In genomic region chr12:30575952-30576351, GRCm38 (mm10) we compare ENCODE assay signal across 24 mouse cellular contexts. TPM values are rescaled to one million over a fixed set of nuclear protein-coding genes. Genes with fewer than 3 reads are reported as not detected.
DNase-seq lines count a peak whose midpoint lies in the region; ATAC-seq and TF ChIP-seq lines count a peak whose summit lies in the region.
"Had no signal": no experiment of that assay in that cellular context is flagged by ENCODE, and none has a peak within 500 bp of the region (broad histone marks: within the 10 kb centered on the region; RNA-seq: fewer than 3 reads in every experiment).

No protein-coding gene starts in this region.

- H3K27ac ChIP-seq in liver, embryonic 14.5 days = no peak overlapping the region
- H3K27ac ChIP-seq in CH12.LX (ENCODE audit: insufficient read depth, low read depth) = no peak overlapping the region
- no peak overlapping the region for H3K27ac ChIP-seq in ES-E14 (ENCODE audit: insufficient read depth, low read depth, low read length, poor library complexity, severe bottlenecking)
- no peak overlapping the region for H3K27ac ChIP-seq in MEL (ENCODE audit: control insufficient read depth, low read depth, low read length)
- no peak overlapping the region for H3K27ac ChIP-seq in forebrain, embryonic 10.5 days

- 46% methylated on average over 3 of the region's 3 CpGs for WGBS in liver, embryonic 14.5 days (ENCODE audit: insufficient replicate concordance)
- 83% methylated on average over 3 of the region's 3 CpGs for WGBS in forebrain, embryonic 10.5 days

- dilution Hi-C loops in CH12.LX (cut with MboI; ENCODE audit: extremely low pct_ligation_motif_present, extremely low pct_unique_long_range_greater_than_20kb, low sequenced_read_pairs) = no loop called here

- no peaks in the 10 kb centered on the region for H3K9me3 ChIP-seq in liver, embryonic 14.5 days (ENCODE audit: control insufficient read depth, low read length)
- H3K9me3 ChIP-seq in CH12.LX (replicated peaks; ENCODE audit: low read length) = no peaks in the 10 kb centered on the region
- no peaks in the 10 kb centered on the region for H3K9me3 ChIP-seq in ES-E14 (ENCODE audit: control insufficient read depth, insufficient read depth, low read depth, low read length)
- H3K9me3 ChIP-seq in MEL (replicated peaks; ENCODE audit: insufficient read depth, low read length) = no peaks in the 10 kb centered on the region
- H3K9me3 ChIP-seq in forebrain, embryonic 10.5 days = no peaks in the 10 kb centered on the region
- H3K9me3 ChIP-seq: G1E had no signal

- no peak overlapping the region for H3K4me3 ChIP-seq in liver, embryonic 14.5 days (ENCODE audit: insufficient read depth in 1 of 2, low read depth in 2 of 2, low read length in 2 of 2)
- no peak overlapping the region for H3K4me3 ChIP-seq in CH12.LX (replicated peaks in 1 of 3; ENCODE audit: low read depth in 2 of 3, low read length in 2 of 3, poor library complexity in 1 of 3)
- no peak overlapping the region for H3K4me3 ChIP-seq in ES-E14 (ENCODE audit: insufficient read depth in 1 of 2, low read depth in 1 of 2, low read length in 2 of 2, poor library complexity in 1 of 2, severe bottlenecking in 1 of 2)
- H3K4me3 ChIP-seq in MEL (ENCODE audit: control insufficient read depth in 1 of 2, insufficient read depth in 1 of 2, low read depth in 2 of 2, low read length in 2 of 2) = no peak overlapping the region
- no peak overlapping the region for H3K4me3 ChIP-seq in forebrain, embryonic 10.5 days

- no peak for TF ChIP-seq POLR2A in CH12.LX (IDR thresholded peaks at IDR 0.05; ENCODE audit: low read depth, low read length)
- no peak for TF ChIP-seq POLR2A in MEL (IDR thresholded peaks at IDR 0.05; ENCODE audit: control insufficient read depth in 1 of 2, insufficient read depth in 1 of 2, low read depth in 1 of 2, low read length in 2 of 2, poor library complexity in 1 of 2)

- no peaks in the 10 kb centered on the region; the same call in 1 of the 2 replicates for H3K27me3 ChIP-seq in liver, embryonic 14.5 days (ENCODE audit: control insufficient read depth, insufficient read depth, low read length)
- H3K27me3 ChIP-seq in CH12.LX (replicated peaks) = no peaks in the 10 kb centered on the region
- no peaks in the 10 kb centered on the region for H3K27me3 ChIP-seq in MEL (ENCODE audit: control insufficient read depth in 1 of 2, insufficient read depth in 2 of 2, low read length in 2 of 2)
- no peaks in the 10 kb centered on the region for H3K27me3 ChIP-seq in forebrain, embryonic 10.5 days (ENCODE audit: poor library complexity, severe bottlenecking)

- 0 out of 2 replicates have a peak, but pooled peaks have one; percentile 17 for TF ChIP-seq EP300 in liver, embryonic 14.5 days (IDR thresholded peaks at IDR 0.05; ENCODE audit: low read depth)
- TF ChIP-seq EP300 in CH12.LX (IDR thresholded peaks at IDR 0.05; ENCODE audit: low read length) (no peak), MEL (IDR thresholded peaks at IDR 0.05; ENCODE audit: low read depth in 1 of 2, low read length in 2 of 2) (no peak)

- H3K36me3 ChIP-seq in liver, embryonic 14.5 days (replicated peaks; ENCODE audit: control insufficient read depth, insufficient read depth, low read depth) = no peaks in the 10 kb centered on the region
- H3K36me3 ChIP-seq in CH12.LX (replicated peaks in 1 of 2; ENCODE audit: control insufficient read depth in 1 of 2, insufficient read depth in 1 of 2, low read length in 1 of 2) (no peaks in the 10 kb centered on the region), ES-E14 (ENCODE audit: control insufficient read depth, insufficient read depth, low read length, poor library complexity, severe bottlenecking) (no peaks in the 10 kb centered on the region), MEL (ENCODE audit: control insufficient read depth in 1 of 2, insufficient read depth in 2 of 2, low read length in 2 of 2) (no peaks in the 10 kb centered on the region)
- H3K36me3 ChIP-seq in forebrain, embryonic 10.5 days (replicated peaks) = no peaks in the 10 kb centered on the region
- H3K36me3 ChIP-seq: G1E had no signal

- peak; percentile 45; the same call in 1 of the 2 replicates for ATAC-seq in liver, embryonic 14.5 days (ENCODE audit: insufficient read depth)
- ATAC-seq: activated CD4-positive, CD25-positive, alpha-beta regulatory T cell, adult 4 months; CD4-positive, CD25-positive, alpha-beta regulatory T cell, adult 4 months; Patski had no signal

- TF ChIP-seq CTCF in liver, embryonic 14.5 days (IDR thresholded peaks at IDR 0.05; ENCODE audit: low read depth) = no peak
- no peak for TF ChIP-seq CTCF in CH12.LX (conservative IDR thresholded peaks at IDR 0.05 in 1 of 2, IDR thresholded peaks at IDR 0.05 in 1 of 2; ENCODE audit: low read depth in 2 of 2, low read length in 2 of 2)
- no peak for TF ChIP-seq CTCF in MEL (IDR thresholded peaks at IDR 0.05 in 2 of 3, conservative IDR thresholded peaks at IDR 0.05 in 1 of 3; ENCODE audit: control insufficient read depth in 1 of 3, insufficient read depth in 1 of 3, low read depth in 2 of 3, low read length in 3 of 3, poor library complexity in 1 of 3, severe bottlenecking in 1 of 3)

- peaks cover 0 to 1% of the 10 kb centered on the region in 2 experiments; a peak in 1 of 4 replicates for H3K4me1 ChIP-seq in liver, embryonic 14.5 days (replicated peaks; ENCODE audit: control insufficient read depth in 2 of 2, insufficient read depth in 2 of 2, low read length in 1 of 2)
- H3K4me1 ChIP-seq in CH12.LX (ENCODE audit: control insufficient read depth in 1 of 2, insufficient read depth in 2 of 2) (peaks cover 0 to 18% of the 10 kb centered on the region in 2 experiments; a peak in 2 of 4 replicates), ES-E14 (ENCODE audit: control insufficient read depth in 2 of 2, insufficient read depth in 2 of 2, low read length in 2 of 2, poor library complexity in 1 of 2) (no peaks in the 10 kb centered on the region), MEL (ENCODE audit: control insufficient read depth in 1 of 2, insufficient read depth in 2 of 2, low read length in 2 of 2) (no peaks in the 10 kb centered on the region)
- no peaks in the 10 kb centered on the region for H3K4me1 ChIP-seq in forebrain, embryonic 10.5 days

- TF ChIP-seq RAD21 in CH12.LX (IDR thresholded peaks at IDR 0.05; ENCODE audit: low read depth, low read length) (no peak), MEL (IDR thresholded peaks at IDR 0.05; ENCODE audit: low read depth, low read length) (no peak)

- no peak overlapping the region for H3K9ac ChIP-seq in liver, embryonic 14.5 days (replicated peaks)
- no peak overlapping the region for H3K9ac ChIP-seq in CH12.LX (ENCODE audit: insufficient read depth, low read depth)
- no peak overlapping the region for H3K9ac ChIP-seq in ES-E14 (ENCODE audit: insufficient read depth, low read depth, low read length, poor library complexity, severe bottlenecking)
- no peak overlapping the region for H3K9ac ChIP-seq in MEL (ENCODE audit: control insufficient read depth, low read depth, low read length, poor library complexity, severe bottlenecking)

- DNase-seq in liver, embryonic 14.5 days (ENCODE audit: low read depth in 3 of 3, low spot score in 3 of 3) = no peak
- DNase-seq in liver = no peak
- DNase-seq in CH12.LX (ENCODE audit: extremely low read depth) = no peak
- no peak for DNase-seq in ES-E14 (ENCODE audit: low read depth, low spot score)
- no peak for DNase-seq in MEL (ENCODE audit: low read depth, low spot score)
- DNase-seq in urinary bladder, postnatal 25 days (ENCODE audit: low spot score) = no peak
- DNase-seq in lung, adult 18-20 months = no peak
- no peak for DNase-seq in forebrain, embryonic 10.5 days (ENCODE audit: extremely low spot score, low spot score)
- DNase-seq: adrenal gland, adult 2 months; adrenal gland, adult 8-10 months; adrenal gland, postnatal 10 days; adrenal gland, postnatal 14 days; adrenal gland, postnatal 25 days; adrenal gland, postnatal 36 days; B cell, adult 2 months; cerebellum, adult 11 months; cerebellum, adult 11-12 months; cerebellum, adult 18-20 months; cerebellum, adult 2 months; cerebellum, adult 8-10 months had no signal

- in situ Hi-C loops in CH12.LX (cut with MboI; ENCODE audit: low pct_ligation_motif_present, low pct_unique_long_range_greater_than_20kb, low sequenced_read_pairs) (loop anchor here (25.0 kb wide), 1 partner anchor 439 kb away; the partner anchor contains the start of gene Tpo), ES-E14 (cut with MboI; ENCODE audit: low sequenced_read_pairs in 2 of 2, unreplicated experiment in 2 of 2) (loop anchor here in 1 of 2 experiments (25.0 kb wide), 1 partner anchor 539 kb away; no protein-coding TSS in a partner anchor)

- no peak overlapping the region for H3K4me2 ChIP-seq in liver, embryonic 14.5 days (ENCODE audit: low read depth)
- H3K4me2 ChIP-seq in CH12.LX (ENCODE audit: insufficient read depth, low read depth, poor library complexity, severe bottlenecking) = no peak overlapping the region

- no peaks in the 10 kb centered on the region for H3K79me2 ChIP-seq in CH12.LX (replicated peaks; ENCODE audit: control insufficient read depth, extremely low read depth, insufficient read depth, poor library complexity, severe bottlenecking)
- H3K79me2 ChIP-seq in MEL (ENCODE audit: control insufficient read depth, insufficient read depth, low read length, poor library complexity) = no peaks in the 10 kb centered on the region

TF ChIP-seq in CH12.LX, 34 proteins besides CTCF, POLR2A, EP300 and RAD21:
- TF ChIP-seq MAFK (IDR thresholded peaks at IDR 0.05; ENCODE audit: insufficient replicate concordance, low read length) (peak; percentile 85), USF1 (IDR thresholded peaks at IDR 0.05; ENCODE audit: low read depth, low read length) (no peak)

TF ChIP-seq in ES-E14, 5 proteins besides CTCF, POLR2A, EP300 and RAD21 (continues in another document):
- TF ChIP-seq ZC3H11A (IDR thresholded peaks at IDR 0.05; ENCODE audit: borderline replicate concordance, low read depth, low read length) (no peak), ZNF384 (IDR thresholded peaks at IDR 0.05; ENCODE audit: low read depth, low read length) (no peak), CHD2 (IDR thresholded peaks at IDR 0.05; ENCODE audit: low read depth, low read length) (no peak)

TF ChIP-seq in MEL, 35 proteins besides CTCF, POLR2A, EP300 and RAD21 (continues in another document):
- TF ChIP-seq SMC3 (IDR thresholded peaks at IDR 0.05; ENCODE audit: low read depth, low read length) = no peak
- no peak for TF ChIP-seq ZKSCAN1 (IDR thresholded peaks at IDR 0.05; ENCODE audit: low read depth, low read length)
- TF ChIP-seq MEF2A (IDR thresholded peaks at IDR 0.05; ENCODE audit: extremely low read depth, insufficient replicate concordance, low read depth, low read length, poor library complexity, severe bottlenecking) = no peak

RNA-seq across cellular contexts. Expression of gene Tmem18, which starts 8.3 kb away (rescaled TPM):
- 4.7 and 5.4 TPM in 2 replicates for polyA plus RNA-seq in liver, embryonic 14.5 days (2012; rRNA removed)
- polyA plus RNA-seq in liver, embryonic 14.5 days (2014; fragmentation: Nextera tagmentation; extraction: Ambion mirVana) = 8.2 and 8.4 TPM in 2 replicates
- 14.8 and 15.5 TPM in 2 replicates for total RNA-seq in CH12.LX (2012; rRNA removed)
- 24.8 and 33.0 TPM in 2 replicates for total RNA-seq in CH12.LX (2014; rRNA removed)
- 19.9 and 21.2 TPM in 2 replicates for polyA plus RNA-seq in CH12.LX (2012; ENCODE audit: insufficient read length, low read depth)
- total RNA-seq in ES-E14 (2012; rRNA removed) = 30.8 and 31.1 TPM in 2 replicates
- total RNA-seq in MEL (2012; rRNA removed) = 15.0 and 20.0 TPM in 2 replicates
- polyA plus RNA-seq in MEL (2012; ENCODE audit: insufficient read depth in 1 of 2, insufficient read length in 2 of 2, low read depth in 1 of 2, low replicate concordance in 2 of 2, missing spikeins in 1 of 2) = 10 to 100 TPM in 1 of 2 experiments, not detected in 1; 17.0 TPM
- polyA plus RNA-seq in forebrain, embryonic 10.5 days (2016; fragmentation: Nextera tagmentation; extraction: Ambion mirVana) = 31.1 and 31.8 TPM in 2 replicates
